Mouse (Mus musculus) intestine, embryonic 16.5 days (tissue): ENCODE results near the gene Tfe3. TPM values are rescaled to one million over a fixed set of nuclear protein-coding genes. Genes with fewer than 3 reads are reported as not detected.

Source experiments
- ATAC-seq: fragments of 200-750 bp; cut with Nextera tagmentation; 2 replicates; pipeline ENCODE4 v1.8.0; 2017; ENCODE audit warnings: moderate TSS enrichment, moderate library complexity
- H3K27ac ChIP-seq: fragments of 300-500 bp; sonication (generic); 2 replicates; pipeline ENCODE4 v1.5.1; 2014; ENCODE audit warnings: mild to moderate bottlenecking, low read length
- H3K27me3 ChIP-seq: fragments of 300-500 bp; sonication (generic); replicated peaks from 2 replicates; pipeline ENCODE4 v1.6.1; 2014; ENCODE audit warnings: low read length, control low read depth, mixed read lengths; ENCODE audit not compliant: control insufficient read depth, insufficient read depth
- H3K36me3 ChIP-seq: fragments of 300-500 bp; sonication (generic); 2 replicates; pipeline ENCODE4 v1.6.1; 2014; ENCODE audit warnings: low read length, control low read depth; ENCODE audit not compliant: control insufficient read depth, insufficient read depth
- H3K4me1 ChIP-seq: fragments of 300-500 bp; sonication (generic); 2 replicates; pipeline ENCODE4 v1.6.1; 2014; ENCODE audit warnings: low read length, control low read depth, mixed read lengths; ENCODE audit not compliant: control insufficient read depth, insufficient read depth
- H3K4me2 ChIP-seq: fragments of 300-500 bp; sonication (generic); 2 replicates; pipeline ENCODE4 v1.6.1; 2014; ENCODE audit warnings: low read depth, low read length, control low read depth
- H3K4me3 ChIP-seq: fragments of 300-500 bp; sonication (generic); 2 replicates; pipeline ENCODE4 v1.5.1; 2014; ENCODE audit warnings: mild to moderate bottlenecking, low read length
- H3K9ac ChIP-seq: fragments of 300-500 bp; sonication (generic); 2 replicates; pipeline ENCODE4 v1.6.1; 2014; ENCODE audit warnings: low read depth, low read length
- H3K9me3 ChIP-seq: fragments of 300-500 bp; sonication (generic); 2 replicates; pipeline ENCODE4 v1.6.1; 2016; ENCODE audit warnings: low read length, control low read depth; ENCODE audit not compliant: control insufficient read depth
- WGBS: fragments of 180-500 bp; shearing (Covaris S2); extraction: QIAGEN DNeasy Blood & Tissue Kit; methylation state at CpG from one replicate; pipeline ENCODE4 v1.1.7; 2014; 5-methylcytosine and 5-hydroxymethylcytosine counted together
- polyA plus RNA-seq: library from polyadenylated mRNA; unstranded; fragments of >200 nt; fragmentation: Nextera tagmentation; extraction: Ambion mirVana; gene quantifications from 2 replicates; pipeline ENCODE4 v1.2.1, GENCODE M21; 2015

The Tfe3 gene
- polyA plus RNA-seq, 1 experiment from 2014 or later, result 19.2 TPM

DNA sequence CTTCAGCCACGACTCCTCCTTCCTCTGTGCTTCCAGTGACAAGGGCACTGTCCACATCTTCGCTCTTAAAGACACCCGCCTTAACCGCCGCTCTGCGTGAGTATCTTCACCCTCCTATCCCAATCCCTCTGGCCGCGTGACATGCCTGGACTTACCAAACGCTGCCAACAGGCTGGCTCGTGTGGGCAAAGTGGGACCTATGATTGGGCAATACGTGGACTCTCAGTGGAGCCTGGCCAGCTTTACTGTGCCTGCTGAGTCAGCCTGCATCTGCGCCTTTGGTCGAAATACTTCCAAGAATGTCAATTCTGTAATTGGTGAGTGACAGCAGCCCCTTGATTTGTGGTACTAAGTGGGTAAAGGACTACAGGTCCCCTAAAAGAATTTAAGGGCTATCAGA is 35.2 kb upstream of the Tfe3 start:
- 91% methylated on average over 13 of the region's 13 CpGs for WGBS
- Histone ChIP-seq H3K27ac (peak overlapping the region; percentile 77; the same call in 1 of the 2 replicates), H3K9ac (no peak overlapping the region), H3K36me3 (no peaks in the 10 kb centered on the region), H3K4me1 (0 out of 2 replicates have a peak, but pooled peaks cover 3% of the 10 kb centered on the region), H3K4me2 (no peak overlapping the region), H3K4me3 (no peak overlapping the region), H3K9me3 (no peaks in the 10 kb centered on the region), H3K27me3 (no peaks in the 10 kb centered on the region)
- ATAC-seq, result no peak

DNA sequence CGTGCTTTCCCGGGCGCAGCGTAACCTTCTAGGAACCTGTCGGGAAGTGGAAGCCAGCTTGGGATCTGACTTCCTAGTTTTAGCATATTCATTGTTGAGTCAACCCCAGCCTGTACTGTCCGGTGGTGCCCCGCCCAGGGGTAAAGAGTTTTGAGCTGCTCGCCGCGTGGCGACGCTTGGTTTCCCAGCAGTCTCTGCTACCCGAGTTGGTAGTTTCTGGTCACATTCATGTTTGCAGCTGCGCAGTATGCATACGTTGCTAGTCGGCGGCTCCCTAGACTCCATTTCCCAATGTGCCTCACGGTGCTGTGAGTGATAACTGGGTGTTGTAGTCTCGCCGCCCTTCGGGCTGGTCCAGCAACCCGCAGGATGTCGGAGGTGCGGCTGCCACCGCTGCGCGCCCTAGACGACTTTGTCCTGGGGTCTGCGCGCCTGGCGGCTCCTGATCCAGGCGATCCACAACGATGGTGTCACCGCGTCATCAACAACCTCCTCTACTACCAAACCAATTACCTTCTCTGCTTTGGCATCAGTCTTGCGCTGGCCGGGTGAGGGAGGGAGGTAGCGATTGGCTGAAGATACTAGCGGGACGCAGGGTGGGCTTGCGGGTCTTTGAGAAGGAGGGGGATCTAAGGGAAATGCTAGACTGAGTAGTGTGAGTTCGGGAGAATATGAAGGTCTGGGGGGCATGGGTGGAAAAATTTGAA is 34.0 kb upstream of the Tfe3 start, which contains the start of gene Praf2:
Gene Praf2 (plus strand): TSS at position 225 of the 707 bp plus-strand sequence.
- H3K27me3 ChIP-seq, result no peaks in the 10 kb centered on the region
- H3K9ac ChIP-seq, result peak within 1 kb of the TSS; percentile 53
- 12% methylated on average over 42 of the region's 42 CpGs for WGBS
- H3K36me3 ChIP-seq, result no peaks in the 10 kb centered on the region
- H3K4me1 ChIP-seq, result 0 out of 2 replicates have a peak, but pooled peaks cover 3% of the 10 kb centered on the region
- peak within 1 kb of the TSS; percentile 53 for H3K4me3 ChIP-seq
- H3K4me2 ChIP-seq, result peak within 1 kb of the TSS; percentile 52
- peak; percentile 95 for ATAC-seq
- no peaks in the 10 kb centered on the region for H3K9me3 ChIP-seq
- peak within 1 kb of the TSS; percentile 77 for H3K27ac ChIP-seq

DNA sequence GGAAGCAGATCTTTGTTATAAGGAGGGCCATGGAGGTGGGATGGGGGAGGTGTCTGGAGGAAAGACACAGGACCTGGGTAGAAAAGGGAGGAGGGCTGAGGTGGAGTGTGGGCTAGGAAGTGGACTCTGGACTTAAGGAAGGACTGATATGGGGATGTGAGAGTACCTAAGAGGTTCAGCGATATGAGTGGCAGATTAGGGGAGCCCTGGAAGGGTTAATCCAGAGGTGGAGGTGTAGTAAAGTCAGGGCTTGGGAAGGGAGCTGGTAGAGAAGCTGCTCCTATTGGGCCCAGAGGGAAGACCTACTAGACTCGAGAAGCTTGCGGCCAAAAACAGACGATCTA is 33.5 kb upstream of the Tfe3 start:
- no peaks in the 10 kb centered on the region for H3K36me3 ChIP-seq
- H3K4me2 ChIP-seq, result peak overlapping the region; percentile 52
- no peak overlapping the region for H3K27ac ChIP-seq
- H3K4me3 ChIP-seq, result peak overlapping the region; percentile 53
- H3K9ac ChIP-seq, result peak overlapping the region; percentile 48
- 37% methylated on average over 4 of the region's 4 CpGs for WGBS
- peak; percentile 45 for ATAC-seq
- H3K9me3 ChIP-seq, result no peaks in the 10 kb centered on the region
- H3K4me1 ChIP-seq, result 0 out of 2 replicates have a peak, but pooled peaks cover 3% of the 10 kb centered on the region
- no peaks in the 10 kb centered on the region for H3K27me3 ChIP-seq

DNA sequence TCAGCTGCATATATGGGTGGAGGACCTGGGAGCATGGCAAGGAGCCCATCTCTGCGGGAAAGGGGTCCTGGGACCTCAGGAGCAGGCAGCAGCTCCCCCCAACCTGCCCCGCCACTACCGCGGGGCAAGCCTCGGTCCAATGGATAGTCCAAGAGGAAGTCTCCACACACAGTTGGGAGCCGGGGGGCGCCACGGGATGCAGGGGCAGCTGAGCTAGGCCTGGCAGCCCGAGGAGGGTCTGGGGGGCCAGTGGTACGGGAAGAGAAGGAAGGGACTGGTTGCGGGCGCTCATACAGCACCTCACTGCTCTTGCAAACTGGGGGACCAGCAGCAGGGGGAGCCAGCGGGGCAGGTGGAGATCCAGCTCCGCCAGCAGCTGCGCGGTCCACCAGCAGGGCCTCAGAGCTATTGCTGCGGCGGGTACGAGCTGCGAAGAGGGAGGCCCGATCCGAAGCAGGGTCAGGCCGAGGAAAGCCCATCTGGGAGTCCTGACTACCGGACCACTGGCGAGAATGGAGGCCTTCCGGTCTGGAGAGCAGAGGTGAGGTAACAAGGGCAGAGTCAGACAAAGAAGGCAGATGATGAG is 28.7 kb upstream of the Tfe3 start:
- no peaks in the 10 kb centered on the region for H3K36me3 ChIP-seq
- H3K4me1 ChIP-seq, result no peaks in the 10 kb centered on the region
- peak; percentile 54 for ATAC-seq
- WGBS, result 43% methylated on average over 23 of the region's 26 CpGs
- H3K4me2 ChIP-seq, result no peak overlapping the region
- no peak overlapping the region for H3K27ac ChIP-seq
- H3K9me3 ChIP-seq, result no peaks in the 10 kb centered on the region
- H3K27me3 ChIP-seq, result no peaks in the 10 kb centered on the region
- no peak overlapping the region for H3K9ac ChIP-seq
- H3K4me3 ChIP-seq, result no peak overlapping the region

DNA sequence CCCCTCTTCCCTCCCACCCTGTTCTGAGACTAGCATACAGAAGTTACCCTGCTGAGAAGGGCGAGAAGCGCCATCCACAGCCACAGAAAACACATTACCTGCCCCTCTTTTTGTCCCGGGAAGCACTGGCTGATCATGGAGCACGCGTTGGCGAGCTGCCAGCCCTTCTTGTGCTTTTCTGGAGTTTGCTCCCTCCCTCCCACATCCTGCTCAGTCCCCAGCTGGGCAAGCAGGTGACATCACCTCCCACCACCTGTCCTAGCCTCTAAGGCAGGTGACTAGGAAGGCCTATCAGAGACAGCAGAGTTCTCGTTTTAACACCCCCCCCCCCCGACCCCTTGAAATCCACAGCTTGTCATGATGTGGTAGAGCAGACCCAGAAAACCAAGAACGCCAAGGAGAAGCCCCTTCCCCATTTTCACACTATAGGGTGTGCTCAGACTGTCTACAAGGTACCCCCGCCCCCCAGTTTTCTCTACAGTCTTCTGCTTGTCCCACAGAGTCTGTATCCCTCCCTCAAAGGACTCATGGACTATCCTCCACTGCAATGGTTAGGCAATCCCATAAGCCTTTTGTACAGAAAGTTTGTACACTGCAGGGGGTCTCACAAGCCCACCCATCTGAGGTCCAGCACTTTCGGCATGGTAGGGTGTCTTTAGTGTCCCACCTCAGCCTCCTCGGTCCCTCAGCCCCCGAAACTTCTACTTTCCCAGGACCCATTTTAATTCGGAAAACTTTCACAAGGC is 22.9 kb upstream of the Tfe3 start:
- Histone ChIP-seq H3K4me1 (no peaks in the 10 kb centered on the region), H3K9me3 (no peaks in the 10 kb centered on the region), H3K9ac (peak overlapping the region; percentile 29; the same call in 1 of the 2 replicates), H3K27me3 (no peaks in the 10 kb centered on the region), H3K27ac (peak overlapping the region; percentile 70), H3K36me3 (no peaks in the 10 kb centered on the region), H3K4me2 (0 out of 2 replicates have a peak overlapping the region, but pooled peaks have one; percentile 12), H3K4me3 (no peak overlapping the region)
- peak; percentile 82 for ATAC-seq
- WGBS, result 53% methylated on average over 14 of the region's 14 CpGs

DNA sequence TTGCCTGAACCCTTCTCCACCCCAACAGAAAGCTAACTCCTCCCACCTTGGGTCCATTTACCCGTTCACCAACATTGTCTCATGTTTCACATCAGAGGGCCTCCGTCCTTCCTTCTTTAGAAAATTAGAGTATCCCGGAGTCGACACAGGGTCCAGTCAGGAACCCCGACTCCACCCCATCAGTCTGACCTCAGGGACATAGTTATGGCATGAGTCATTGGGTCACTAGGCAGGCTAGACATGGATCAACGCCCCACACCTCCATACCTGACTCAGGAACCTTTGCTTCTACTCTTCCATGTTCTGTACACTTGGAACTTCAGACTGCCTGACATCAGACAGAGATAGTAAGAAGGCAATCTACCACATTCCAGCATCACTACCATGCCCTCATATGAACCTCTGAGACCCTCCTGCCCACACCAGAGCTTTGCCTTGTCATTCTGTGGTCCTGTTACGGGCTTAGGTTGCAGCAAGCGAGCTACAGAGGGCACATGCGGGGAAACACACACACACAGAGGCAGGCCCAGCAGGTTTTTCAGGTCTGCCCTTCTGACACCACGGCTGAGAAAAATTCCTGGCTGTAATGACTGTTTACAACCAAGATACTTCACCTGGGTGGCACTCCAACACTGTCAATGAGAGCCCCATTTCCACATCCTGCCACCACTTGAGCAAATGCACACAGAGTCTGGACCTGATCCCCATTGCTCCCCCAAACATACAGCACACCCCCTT is 22.1 kb upstream of the Tfe3 start:
- Histone ChIP-seq H3K36me3 (no peaks in the 10 kb centered on the region), H3K4me2 (0 out of 2 replicates have a peak overlapping the region, but pooled peaks have one; percentile 12), H3K27ac (peak overlapping the region; percentile 70), H3K27me3 (no peaks in the 10 kb centered on the region), H3K4me3 (peak overlapping the region; percentile 22; the same call in 1 of the 2 replicates), H3K9me3 (no peaks in the 10 kb centered on the region), H3K4me1 (no peaks in the 10 kb centered on the region), H3K9ac (no peak overlapping the region)
- WGBS, result 43% methylated on average over 10 of the region's 10 CpGs
- ATAC-seq, result peak; percentile 78

DNA sequence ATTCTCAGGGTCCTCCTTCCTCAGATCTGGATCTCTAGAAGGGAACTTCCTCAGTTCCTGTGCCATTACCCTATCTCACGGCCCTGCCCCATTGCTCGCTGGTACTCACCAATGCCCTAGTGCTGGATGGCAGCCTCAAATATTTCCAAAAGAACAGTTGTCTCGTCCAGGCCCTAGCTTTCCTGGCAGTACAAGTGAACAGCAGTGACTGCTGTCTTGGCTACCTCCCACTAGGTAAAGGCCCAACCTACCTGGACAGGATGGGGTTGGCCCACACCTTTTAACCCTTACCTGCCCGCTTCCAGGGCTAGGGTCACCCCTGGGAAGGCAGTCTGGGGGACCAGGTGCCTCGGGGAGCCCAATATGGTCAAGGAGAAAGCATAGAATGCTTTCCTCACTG is 21.3 kb upstream of the Tfe3 start:
- no peaks in the 10 kb centered on the region for H3K36me3 ChIP-seq
- no peak overlapping the region for H3K9ac ChIP-seq
- no peaks in the 10 kb centered on the region for H3K27me3 ChIP-seq
- H3K4me1 ChIP-seq, result no peaks in the 10 kb centered on the region
- H3K4me3 ChIP-seq, result peak overlapping the region; percentile 22; the same call in 1 of the 2 replicates
- no peak overlapping the region for H3K4me2 ChIP-seq
- H3K9me3 ChIP-seq, result no peaks in the 10 kb centered on the region
- peak overlapping the region; percentile 70; the same call in 1 of the 2 replicates for H3K27ac ChIP-seq
- 58% methylated on average over 5 of the region's 5 CpGs for WGBS
- ATAC-seq, result no peak

DNA sequence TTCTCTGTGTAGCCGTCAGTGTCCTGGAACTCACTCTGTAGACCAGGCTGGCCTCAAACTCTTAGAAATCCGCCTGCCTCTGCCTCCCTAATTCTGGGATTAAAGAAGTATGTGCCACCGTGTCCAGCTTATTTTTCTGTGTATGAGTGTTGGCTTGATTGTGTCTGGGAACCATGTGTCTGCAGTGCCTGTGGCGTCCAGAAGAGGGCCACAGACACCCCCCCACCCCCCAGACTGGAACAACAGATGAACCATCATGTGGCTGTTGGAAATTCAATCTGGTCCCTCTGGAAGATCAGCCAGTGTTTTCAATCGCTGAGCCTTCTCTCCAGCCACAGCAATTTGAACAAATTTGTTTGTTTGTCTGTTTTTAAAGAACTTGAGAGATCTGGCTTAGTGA is 18.9 kb upstream of the Tfe3 start:
- Histone ChIP-seq H3K27me3 (no peaks in the 10 kb centered on the region), H3K9me3 (no peaks in the 10 kb centered on the region), H3K4me3 (no peak overlapping the region), H3K27ac (no peak overlapping the region), H3K4me1 (no peaks in the 10 kb centered on the region), H3K36me3 (no peaks in the 10 kb centered on the region), H3K4me2 (no peak overlapping the region), H3K9ac (no peak overlapping the region)
- WGBS, result 62% methylated on average over 5 of the region's 5 CpGs
- ATAC-seq, result no peak

DNA sequence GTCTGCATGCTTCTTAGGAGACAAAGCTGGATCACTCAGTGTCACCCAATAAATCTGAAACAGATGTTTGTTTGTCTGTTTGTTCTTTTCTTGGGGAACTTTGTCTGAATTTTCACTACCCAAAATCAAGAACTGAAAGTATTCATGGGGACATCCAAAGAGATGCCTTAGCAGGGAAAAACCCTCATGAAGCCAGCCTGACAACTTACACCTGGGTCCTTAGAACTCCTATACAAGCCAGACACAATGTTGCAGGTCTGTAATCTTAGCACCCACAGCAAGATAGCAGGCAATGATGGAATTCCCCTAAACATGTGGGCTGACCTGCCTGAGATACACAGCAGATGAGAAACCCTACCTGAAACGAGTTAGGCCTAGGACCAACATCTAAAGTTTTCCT is 17.4 kb upstream of the Tfe3 start:
- WGBS, result 52% methylated on average over 1 of the region's 1 CpGs
- no peak for ATAC-seq
- Histone ChIP-seq H3K4me1 (peaks cover 1% of the 10 kb centered on the region; the same call in 1 of the 2 replicates), H3K4me3 (no peak overlapping the region), H3K9ac (no peak overlapping the region), H3K4me2 (no peak overlapping the region), H3K27me3 (no peaks in the 10 kb centered on the region), H3K36me3 (no peaks in the 10 kb centered on the region), H3K9me3 (no peaks in the 10 kb centered on the region), H3K27ac (no peak overlapping the region)
